Mouse (Mus musculus) CD8-positive naive resting alpha-beta T cell, adult 57 days (primary cell): ENCODE measurements around the gene Jkamp. TPM values are rescaled to one million over a fixed set of nuclear protein-coding genes. Genes with fewer than 3 reads are reported as not detected.

ENCODE experiments used
- total RNA-seq: library from RNA; stranded (reverse); gene quantifications from one replicate; pipeline ENCODE4 v1.2.4, GENCODE M21; 2023

The Jkamp gene
- total RNA-seq, result 18.4 TPM

GRCm38 (mm10) chr12:72085329-72086165 lies at the start of gene Jkamp, which contains the start of gene L3hypdh:
TSS of gene Jkamp (plus strand) at chr12:72085589.
TSS of gene L3hypdh (minus strand) at chr12:72085439.

GRCm38 (mm10) chr12:72070327-72071269 lies 14.8 kb upstream of the Jkamp start, which contains the start of gene Gpr135:
TSS of gene Gpr135 (minus strand) at chr12:72071125.

Other genes starting within 250 kb of the Jkamp start
- gene Gpr135, start 14.5 kb upstream of the Jkamp start, total RNA-seq, result 0.37 TPM
- gene L3hypdh, start 150 bp upstream of the Jkamp start, total RNA-seq, result not detected
- gene Ccdc175, start 99.4 kb downstream of the Jkamp start, total RNA-seq, result not detected